In genomic region chr17:88652010-88652409, GRCm38 (mm10) we compare ENCODE assay signal across 8 mouse cellular contexts. TPM values are rescaled to one million over a fixed set of nuclear protein-coding genes. Genes with fewer than 3 reads are reported as not detected.
DNase-seq lines count a peak whose midpoint lies in the region; ATAC-seq and TF ChIP-seq lines count a peak whose summit lies in the region.

No protein-coding gene starts in this region.

- no peak overlapping the region for H3K4me3 ChIP-seq in forebrain, embryonic 10.5 days
- no peak overlapping the region for H3K4me3 ChIP-seq in hindbrain, postnatal 0 days (ENCODE audit: low read length)
- H3K4me3 ChIP-seq in limb, embryonic 14.5 days (replicated peaks; ENCODE audit: low read length) = no peak overlapping the region
- no peak overlapping the region for H3K4me3 ChIP-seq in neural tube, embryonic 13.5 days

- peak; percentile 92 for TF ChIP-seq CTCF in brain, embryonic 14.5 days (IDR thresholded peaks at IDR 0.05; ENCODE audit: borderline replicate concordance, extremely low read depth, insufficient read depth, insufficient read length)
- peak; percentile 88 for TF ChIP-seq CTCF in hindbrain, postnatal 0 days (IDR thresholded peaks at IDR 0.05; ENCODE audit: low read depth)

- H3K4me1 ChIP-seq in forebrain, embryonic 10.5 days = no peaks in the 10 kb centered on the region
- peaks cover 4% of the 10 kb centered on the region; the same call in 1 of the 2 replicates for H3K4me1 ChIP-seq in hindbrain, postnatal 0 days (ENCODE audit: insufficient read depth, low read length)
- H3K4me1 ChIP-seq in limb, embryonic 14.5 days (ENCODE audit: control insufficient read depth, insufficient read depth, low read length) = no peaks in the 10 kb centered on the region; the same call in 1 of the 2 replicates
- H3K4me1 ChIP-seq in neural tube, embryonic 13.5 days (replicated peaks) = peaks cover 9% of the 10 kb centered on the region

- no peak overlapping the region for H3K27ac ChIP-seq in forebrain, embryonic 10.5 days
- no peak overlapping the region for H3K27ac ChIP-seq in hindbrain, postnatal 0 days
- no peak overlapping the region for H3K27ac ChIP-seq in limb, embryonic 14.5 days (replicated peaks; ENCODE audit: low read depth, low read length)
- H3K27ac ChIP-seq in neural tube, embryonic 13.5 days (replicated peaks) = no peak overlapping the region

- TF ChIP-seq POLR2A in brain, embryonic 14.5 days (IDR thresholded peaks at IDR 0.05; ENCODE audit: borderline replicate concordance, extremely low read depth, insufficient read depth, insufficient read length, poor library complexity, severe bottlenecking) = no peak
- no peak for TF ChIP-seq POLR2A in limb, embryonic 14.5 days (IDR thresholded peaks at IDR 0.05; ENCODE audit: borderline replicate concordance, extremely low read depth, insufficient read depth, insufficient read length)

- 0 out of 2 replicates have a peak, but pooled peaks cover 2% of the 10 kb centered on the region for H3K36me3 ChIP-seq in forebrain, embryonic 10.5 days (replicated peaks)
- H3K36me3 ChIP-seq in hindbrain, postnatal 0 days (ENCODE audit: insufficient read depth, low read length) = no peaks in the 10 kb centered on the region
- peaks cover 8% of the 10 kb centered on the region for H3K36me3 ChIP-seq in limb, embryonic 14.5 days (ENCODE audit: control insufficient read depth, insufficient read depth, low read length)
- H3K36me3 ChIP-seq in neural tube, embryonic 13.5 days = no peaks in the 10 kb centered on the region

- peak overlapping the region; percentile 56 for H3K4me2 ChIP-seq in hindbrain, postnatal 0 days (ENCODE audit: low read depth, low read length)
- H3K4me2 ChIP-seq in limb, embryonic 14.5 days (replicated peaks; ENCODE audit: low read depth, low read length, severe bottlenecking) = no peak overlapping the region
- no peak overlapping the region for H3K4me2 ChIP-seq in neural tube, embryonic 13.5 days

- 10% methylated on average over 9 of the region's 9 CpGs for WGBS in forebrain, embryonic 10.5 days
- 6% methylated on average over 9 of the region's 9 CpGs for WGBS in hindbrain, postnatal 0 days
- WGBS in limb, embryonic 14.5 days = 4% methylated on average over 9 of the region's 9 CpGs
- WGBS in neural tube, embryonic 13.5 days = 6% methylated on average over 9 of the region's 9 CpGs

- ATAC-seq in hindbrain, postnatal 0 days = peak; percentile 70
- ATAC-seq in limb, embryonic 14.5 days (ENCODE audit: low FRiP score, low read depth) = 0 out of 2 replicates have a peak, but pooled peaks have one; percentile 34
- 0 out of 2 replicates have a peak, but pooled peaks have one; percentile 48 for ATAC-seq in neural tube, embryonic 13.5 days (ENCODE audit: low read depth)

- DNase-seq in urinary bladder, postnatal 14 days (ENCODE audit: low spot score) = peak; percentile 67
- DNase-seq in urinary bladder, adult 2 months (ENCODE audit: low spot score) = no peak
- peak; percentile 87 for DNase-seq in brain, embryonic 14.5 days (ENCODE audit: low read depth)
- DNase-seq in forebrain, embryonic 10.5 days (ENCODE audit: extremely low spot score, low spot score) = peak; percentile 52
- DNase-seq in hindbrain, postnatal 0 days (ENCODE audit: low spot score) = peak; percentile 88
- DNase-seq in limb, embryonic 14.5 days (ENCODE audit: low spot score) = peak; percentile 77
- DNase-seq in urinary bladder, postnatal 25 days (ENCODE audit: low spot score) = peak; percentile 61

- no peaks in the 10 kb centered on the region for H3K9me3 ChIP-seq in forebrain, embryonic 10.5 days
- H3K9me3 ChIP-seq in hindbrain, postnatal 0 days (ENCODE audit: low read length) = no peaks in the 10 kb centered on the region
- H3K9me3 ChIP-seq in limb, embryonic 14.5 days (ENCODE audit: control insufficient read depth, low read length) = no peaks in the 10 kb centered on the region
- H3K9me3 ChIP-seq in neural tube, embryonic 13.5 days = peaks cover 5% of the 10 kb centered on the region; the same call in 1 of the 2 replicates

- H3K9ac ChIP-seq in hindbrain, postnatal 0 days (replicated peaks; ENCODE audit: low read length) = no peak overlapping the region
- no peak overlapping the region for H3K9ac ChIP-seq in limb, embryonic 14.5 days (ENCODE audit: low read depth, low read length, severe bottlenecking)
- H3K9ac ChIP-seq in neural tube, embryonic 13.5 days = no peak overlapping the region

- peaks cover 10% of the 10 kb centered on the region; the same call in 1 of the 2 replicates for H3K27me3 ChIP-seq in forebrain, embryonic 10.5 days (ENCODE audit: poor library complexity, severe bottlenecking)
- no peaks in the 10 kb centered on the region for H3K27me3 ChIP-seq in hindbrain, postnatal 0 days (ENCODE audit: insufficient read depth, low read length)
- no peaks in the 10 kb centered on the region for H3K27me3 ChIP-seq in limb, embryonic 14.5 days (ENCODE audit: control insufficient read depth, insufficient read depth, low read length)
- no peaks in the 10 kb centered on the region for H3K27me3 ChIP-seq in neural tube, embryonic 13.5 days

RNA-seq across cellular contexts. Expression of gene Gtf2a1l, which starts 16.4 kb away (rescaled TPM):
- not detected in 2 replicates for polyA plus RNA-seq in urinary bladder, adult 2 months (2012; rRNA removed)
- 0.15 and 0.16 TPM in 2 replicates for polyA plus RNA-seq in brain, embryonic 14.5 days (2012; rRNA removed)
- not detected in 2 replicates for polyA plus RNA-seq in forebrain, embryonic 10.5 days (2016; fragmentation: Nextera tagmentation; extraction: Ambion mirVana)
- total RNA-seq in hindbrain, postnatal 0 days (2014; rRNA removed) = not detected in 2 replicates
- polyA plus RNA-seq in hindbrain, postnatal 0 days (2015; fragmentation: Nextera tagmentation; extraction: Ambion mirVana) = 0.38 and 0.53 TPM in 2 replicates
- polyA plus RNA-seq in limb, embryonic 14.5 days (2012; rRNA removed) = 0.05 and 0.23 TPM in 2 replicates
- polyA plus RNA-seq in limb, embryonic 14.5 days (2014; fragmentation: Nextera tagmentation; extraction: Ambion mirVana) = 0.15 TPM in 1 of 2 replicates, not detected in the other
- 0.56 TPM in 1 of 2 replicates, not detected in the other for polyA plus RNA-seq in neural tube, embryonic 13.5 days (2015; fragmentation: Nextera tagmentation; extraction: Ambion mirVana)

RNA-seq across cellular contexts. Expression of gene Ston1, which starts 54.5 kb away (rescaled TPM):
- 28.6 and 38.4 TPM in 2 replicates for polyA plus RNA-seq in urinary bladder, adult 2 months (2012; rRNA removed)
- 6.0 and 10.0 TPM in 2 replicates for polyA plus RNA-seq in brain, embryonic 14.5 days (2012; rRNA removed)
- 1.2 and 1.4 TPM in 2 replicates for polyA plus RNA-seq in forebrain, embryonic 10.5 days (2016; fragmentation: Nextera tagmentation; extraction: Ambion mirVana)
- 2.5 and 2.9 TPM in 2 replicates for total RNA-seq in hindbrain, postnatal 0 days (2014; rRNA removed)
- 1.6 and 1.8 TPM in 2 replicates for polyA plus RNA-seq in hindbrain, postnatal 0 days (2015; fragmentation: Nextera tagmentation; extraction: Ambion mirVana)
- polyA plus RNA-seq in limb, embryonic 14.5 days (2012; rRNA removed) = 34.8 and 34.9 TPM in 2 replicates
- 11.3 and 16.2 TPM in 2 replicates for polyA plus RNA-seq in limb, embryonic 14.5 days (2014; fragmentation: Nextera tagmentation; extraction: Ambion mirVana)
- 2.7 and 3.5 TPM in 2 replicates for polyA plus RNA-seq in neural tube, embryonic 13.5 days (2015; fragmentation: Nextera tagmentation; extraction: Ambion mirVana)
